Mouse (Mus musculus) hindbrain, embryonic 12.5 days (tissue): ENCODE measurements around the gene Ncf4. TPM values are rescaled to one million over a fixed set of nuclear protein-coding genes. Genes with fewer than 3 reads are reported as not detected.
"Not testable (repeated sequence)": the region's sequence is repeated elsewhere in the genome, so short reads cannot be mapped to it uniquely, and the experiment has no call there.

Experiments
- ATAC-seq: fragments of 200-750 bp; cut with Nextera tagmentation; 2 replicates; pipeline ENCODE4 v1.8.0; 2017; ENCODE audit warnings: moderate TSS enrichment; ENCODE audit not compliant: low FRiP score
- H3K27ac ChIP-seq: fragments of 300-500 bp; sonication (generic); 2 replicates; pipeline ENCODE4 v1.5.1; 2016; ENCODE audit warnings: mild to moderate bottlenecking
- H3K27me3 ChIP-seq: fragments of 300-500 bp; sonication (generic); 2 replicates; pipeline ENCODE4 v1.6.1; 2016; ENCODE audit warnings: mild to moderate bottlenecking
- H3K36me3 ChIP-seq: fragments of 300-500 bp; sonication (generic); 2 replicates; pipeline ENCODE4 v1.6.1; 2016; ENCODE audit warnings: mild to moderate bottlenecking
- H3K4me1 ChIP-seq: fragments of 300-500 bp; sonication (generic); 2 replicates; pipeline ENCODE4 v1.6.1; 2016
- H3K4me2 ChIP-seq: fragments of 300-500 bp; sonication (generic); replicated peaks from 2 replicates; pipeline ENCODE4 v1.6.1; 2016; ENCODE audit warnings: mild to moderate bottlenecking
- H3K4me3 ChIP-seq: fragments of 300-500 bp; sonication (generic); 2 replicates; pipeline ENCODE4 v1.5.1; 2016; ENCODE audit warnings: mild to moderate bottlenecking
- H3K9ac ChIP-seq: fragments of 300-500 bp; sonication (generic); 2 replicates; pipeline ENCODE4 v1.6.1; 2016; ENCODE audit warnings: mild to moderate bottlenecking, moderate library complexity
- H3K9me3 ChIP-seq: fragments of 300-500 bp; sonication (generic); replicated peaks from 2 replicates; pipeline ENCODE4 v1.6.1; 2016; ENCODE audit warnings: mild to moderate bottlenecking
- WGBS: fragments of 180-500 bp; shearing (Covaris S2); methylation state at CpG from one replicate; pipeline ENCODE4 v1.1.7; 2016; 5-methylcytosine and 5-hydroxymethylcytosine counted together
- polyA plus RNA-seq: library from polyadenylated mRNA; unstranded; fragments of >200 nt; fragmentation: Nextera tagmentation; extraction: Ambion mirVana; gene quantifications from 2 replicates; pipeline ENCODE4 v1.2.1, GENCODE M21; 2016

The Ncf4 gene
- polyA plus RNA-seq, 1 experiment from 2014 or later: 5.4 TPM

DNA sequence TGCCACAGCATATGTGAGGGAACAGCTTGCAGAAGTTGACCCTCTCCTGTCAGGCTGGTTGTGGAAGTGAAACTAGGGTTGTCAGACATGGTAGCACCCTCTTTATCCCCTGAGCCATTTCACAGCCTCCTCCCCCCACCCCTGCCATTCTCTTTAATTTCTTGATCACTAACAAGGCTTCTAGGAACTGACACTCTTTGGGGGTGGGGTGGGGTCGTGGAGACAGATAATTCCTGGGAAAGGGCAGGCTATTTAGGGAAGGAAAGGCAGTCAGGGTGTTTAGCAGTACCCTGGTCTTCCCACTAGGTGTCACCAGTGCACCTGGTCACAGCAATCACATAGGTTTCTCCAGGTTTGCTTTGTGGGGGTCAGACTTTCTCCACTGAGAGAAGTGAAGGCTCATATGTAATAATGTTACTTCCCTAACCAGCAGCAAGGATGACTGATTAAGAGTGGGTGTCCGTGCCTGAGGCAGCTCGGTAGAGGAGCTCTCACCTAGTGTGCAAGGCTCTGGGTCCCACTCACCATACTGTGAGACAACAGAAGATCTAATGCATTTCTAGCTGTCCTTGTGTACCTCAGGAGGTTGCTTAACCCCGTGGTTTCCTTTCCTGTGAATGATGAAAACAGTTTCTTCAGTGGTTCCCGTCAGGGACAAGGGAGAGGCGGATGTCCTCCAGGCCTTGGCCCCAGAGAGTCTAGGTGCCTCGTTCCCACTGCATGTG, 12.9 kb downstream of the Ncf4 start:
- H3K9ac ChIP-seq: no peak overlapping the region
- H3K27ac ChIP-seq: no peak overlapping the region
- no peak overlapping the region for H3K4me3 ChIP-seq
- WGBS: 43% methylated on average over 7 of the region's 7 CpGs
- H3K36me3 ChIP-seq: no peaks in the 10 kb centered on the region
- H3K27me3 ChIP-seq: peaks cover 11% of the 10 kb centered on the region
- ATAC-seq: no peak
- no peaks in the 10 kb centered on the region for H3K9me3 ChIP-seq
- no peak overlapping the region for H3K4me2 ChIP-seq
- H3K4me1 ChIP-seq: no peaks in the 10 kb centered on the region

GRCm38 (mm10) chr15:78258246-78258865, 13.8 kb downstream of the Ncf4 start:
- no peak for ATAC-seq

DNA sequence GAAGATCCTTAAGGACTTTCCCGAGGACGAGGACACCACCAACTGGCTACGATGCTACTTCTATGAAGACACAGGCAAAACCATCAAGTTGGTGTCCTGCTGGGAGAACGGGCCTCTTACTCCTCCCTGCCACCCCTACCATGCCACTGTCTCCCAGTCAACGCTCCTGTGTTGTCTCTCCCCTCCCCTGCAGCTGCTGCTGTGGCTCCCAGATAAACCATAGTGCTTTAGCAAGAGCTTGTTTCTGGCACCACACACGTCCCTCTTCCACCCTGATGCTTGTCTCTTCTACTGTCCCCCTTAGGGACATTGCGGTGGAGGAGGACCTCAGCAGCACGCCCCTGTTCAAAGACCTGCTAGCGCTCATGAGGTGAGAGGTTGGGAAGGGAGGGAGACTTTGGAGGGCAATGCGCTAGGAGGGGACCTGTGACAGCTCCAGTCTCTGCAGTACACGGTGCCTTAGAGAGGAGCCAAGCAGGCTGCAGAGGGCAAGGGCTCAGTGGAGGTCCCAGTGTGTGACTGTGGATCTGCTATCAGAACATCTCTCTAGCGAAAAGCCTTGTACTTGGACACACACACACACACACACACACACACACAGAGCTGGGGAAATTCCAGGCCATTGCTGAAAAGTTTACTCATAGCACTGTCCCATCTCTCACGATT, 16.2 kb downstream of the Ncf4 start:
- Histone ChIP-seq H3K27me3 (no peaks in the 10 kb centered on the region), H3K36me3 (no peaks in the 10 kb centered on the region), H3K4me2 (no peak overlapping the region), H3K27ac (no peak overlapping the region), H3K9me3 (no peaks in the 10 kb centered on the region), H3K4me3 (no peak overlapping the region), H3K4me1 (no peaks in the 10 kb centered on the region), H3K9ac (no peak overlapping the region)
- ATAC-seq: no peak
- 78% methylated on average over 13 of the region's 13 CpGs for WGBS

More at GRCm38 (mm10) chr15:78258246-78258865, 13.8 kb downstream of the Ncf4 start:
- no peaks in the 10 kb centered on the region for H3K9me3 ChIP-seq
- H3K4me3 ChIP-seq: no peak overlapping the region
- no peak overlapping the region for H3K4me2 ChIP-seq
- no peaks in the 10 kb centered on the region for H3K4me1 ChIP-seq
- peaks cover 8% of the 10 kb centered on the region for H3K27me3 ChIP-seq
- WGBS: 81% methylated on average over 10 of the region's 10 CpGs
- no peak overlapping the region for H3K27ac ChIP-seq
- H3K9ac ChIP-seq: no peak overlapping the region
- H3K36me3 ChIP-seq: no peaks in the 10 kb centered on the region

GRCm38 (mm10) chr15:78263286-78263685, 18.7 kb downstream of the Ncf4 start:
- 68% methylated on average over 3 of the region's 3 CpGs for WGBS
- Histone ChIP-seq H3K36me3 (no peaks in the 10 kb centered on the region), H3K9ac (no peak overlapping the region)

DNA sequence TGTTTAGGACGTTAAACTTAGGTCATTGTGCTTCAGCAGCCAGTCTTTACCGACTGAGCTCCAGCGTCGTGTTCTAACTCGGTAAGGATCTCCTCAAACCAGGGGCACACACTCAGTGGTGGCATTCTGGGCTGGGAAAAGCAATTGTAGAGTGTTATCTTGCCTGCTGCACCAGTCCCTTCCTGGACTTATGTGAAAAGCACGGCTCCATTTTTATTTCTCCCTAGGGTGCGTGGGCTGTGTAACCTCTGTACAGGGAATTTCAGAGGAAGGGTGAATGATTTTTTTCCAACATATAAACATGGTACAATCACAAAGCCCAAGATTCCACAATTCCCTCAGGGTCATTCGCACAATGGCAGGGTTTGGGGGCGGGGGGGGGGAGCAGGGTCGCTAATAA, 22.8 kb downstream of the Ncf4 start:
- WGBS: 81% methylated on average over 10 of the region's 10 CpGs
- Histone ChIP-seq H3K27ac (no peak overlapping the region), H3K4me2 (no peak overlapping the region), H3K36me3 (no peaks in the 10 kb centered on the region), H3K4me1 (no peaks in the 10 kb centered on the region), H3K9me3 (no peaks in the 10 kb centered on the region), H3K9ac (no peak overlapping the region), H3K4me3 (no peak overlapping the region), H3K27me3 (no peaks in the 10 kb centered on the region)
- ATAC-seq: no peak

More at GRCm38 (mm10) chr15:78263286-78263685, 18.7 kb downstream of the Ncf4 start:
- Histone ChIP-seq H3K4me2 (no peak overlapping the region), H3K9me3 (no peaks in the 10 kb centered on the region), H3K4me3 (no peak overlapping the region), H3K27me3 (no peaks in the 10 kb centered on the region), H3K27ac (no peak overlapping the region), H3K4me1 (no peaks in the 10 kb centered on the region)
- ATAC-seq: no peak

DNA sequence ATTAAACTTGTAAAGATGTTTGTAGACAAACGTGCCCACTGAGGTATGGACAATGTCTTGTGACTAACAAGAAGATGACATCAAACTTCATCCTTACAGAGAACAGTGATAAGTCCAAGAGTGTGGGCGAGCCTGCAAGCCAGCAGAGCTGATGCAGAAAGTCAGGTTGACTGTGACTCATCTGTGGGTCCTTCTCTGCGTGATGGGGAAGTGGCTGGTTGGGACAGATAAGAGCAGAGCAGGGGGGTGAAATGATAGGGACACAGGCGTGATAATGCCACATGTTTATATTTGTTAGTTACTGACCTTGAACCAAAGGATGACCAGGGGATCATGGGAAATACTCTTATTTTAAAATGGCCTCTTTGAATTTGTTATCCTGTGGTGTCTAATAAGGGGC, 23.3 kb downstream of the Ncf4 start:
- H3K27me3 ChIP-seq: no peaks in the 10 kb centered on the region
- H3K9me3 ChIP-seq: no peaks in the 10 kb centered on the region
- WGBS: 85% methylated on average over 4 of the region's 4 CpGs
- H3K27ac ChIP-seq: no peak overlapping the region
- no peak overlapping the region for H3K4me2 ChIP-seq
- no peak overlapping the region for H3K9ac ChIP-seq
- no peaks in the 10 kb centered on the region for H3K36me3 ChIP-seq
- H3K4me1 ChIP-seq: no peaks in the 10 kb centered on the region
- H3K4me3 ChIP-seq: no peak overlapping the region
- ATAC-seq: no peak

DNA sequence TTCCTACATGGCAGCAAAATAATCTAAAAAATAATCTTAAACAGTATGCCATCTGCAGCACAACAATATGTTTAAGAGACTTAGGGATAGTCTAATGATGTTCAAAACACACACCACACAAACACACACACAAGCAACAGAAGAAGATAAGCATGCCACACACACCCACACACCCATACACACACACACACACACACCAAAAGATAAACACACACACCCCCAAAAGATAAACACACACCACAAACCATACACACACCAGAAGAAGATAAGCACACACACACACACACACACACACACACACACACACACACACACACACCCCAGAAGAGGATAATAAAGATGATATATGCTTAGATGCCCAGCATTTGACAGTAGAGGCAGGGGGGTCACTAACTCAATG, 26.6 kb downstream of the Ncf4 start:
- Histone ChIP-seq H3K27ac (no peak overlapping the region), H3K27me3 (no peaks in the 10 kb centered on the region), H3K9ac (no peak overlapping the region), H3K4me3 (no peak overlapping the region), H3K36me3 (no peaks in the 10 kb centered on the region), H3K4me2 (no peak overlapping the region), H3K4me1 (no peaks in the 10 kb centered on the region), H3K9me3 (no peaks in the 10 kb centered on the region)
- no peak for ATAC-seq

DNA sequence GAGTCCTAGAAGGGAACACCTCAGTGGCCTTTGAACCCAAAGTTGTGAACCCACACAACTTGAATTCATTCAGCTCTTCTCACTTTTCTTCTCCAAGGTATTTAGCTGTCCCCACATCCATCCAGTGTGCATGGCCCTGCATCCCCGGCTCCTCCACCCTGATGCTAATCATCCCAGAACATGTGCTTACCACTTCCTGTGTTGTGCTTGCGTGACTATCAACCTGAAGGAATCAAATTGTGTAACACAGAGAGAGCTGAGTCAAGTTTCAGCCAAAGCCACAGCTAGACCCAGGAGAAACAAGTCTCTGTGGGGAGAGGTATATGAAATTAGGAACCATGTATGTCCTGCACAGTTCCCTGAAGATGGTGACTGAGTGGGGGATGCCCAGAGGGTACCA, 33.7 kb downstream of the Ncf4 start:
- Histone ChIP-seq H3K4me3 (no peak overlapping the region), H3K36me3 (no peaks in the 10 kb centered on the region), H3K9me3 (no peaks in the 10 kb centered on the region), H3K9ac (no peak overlapping the region), H3K4me2 (no peak overlapping the region), H3K27ac (no peak overlapping the region), H3K4me1 (no peaks in the 10 kb centered on the region), H3K27me3 (no peaks in the 10 kb centered on the region)
- ATAC-seq: no peak
- WGBS: 85% methylated on average over 2 of the region's 2 CpGs

- Histone ChIP-seq H3K4me1 (0 out of 2 replicates have a peak, but pooled peaks cover 2% of the 10 kb centered on the region), H3K4me3 (no peak overlapping the region), H3K27me3 (no peaks in the 10 kb centered on the region), H3K36me3 (no peaks in the 10 kb centered on the region), H3K27ac (no peak overlapping the region), H3K9ac (no peak overlapping the region), H3K4me2 (no peak overlapping the region), H3K9me3 (no peaks in the 10 kb centered on the region)
- 82% methylated on average over 5 of the region's 5 CpGs for WGBS
- no peak for ATAC-seq
Observed at GRCm38 (mm10) chr15:78287941-78288340, 43.3 kb downstream of the Ncf4 start.

DNA sequence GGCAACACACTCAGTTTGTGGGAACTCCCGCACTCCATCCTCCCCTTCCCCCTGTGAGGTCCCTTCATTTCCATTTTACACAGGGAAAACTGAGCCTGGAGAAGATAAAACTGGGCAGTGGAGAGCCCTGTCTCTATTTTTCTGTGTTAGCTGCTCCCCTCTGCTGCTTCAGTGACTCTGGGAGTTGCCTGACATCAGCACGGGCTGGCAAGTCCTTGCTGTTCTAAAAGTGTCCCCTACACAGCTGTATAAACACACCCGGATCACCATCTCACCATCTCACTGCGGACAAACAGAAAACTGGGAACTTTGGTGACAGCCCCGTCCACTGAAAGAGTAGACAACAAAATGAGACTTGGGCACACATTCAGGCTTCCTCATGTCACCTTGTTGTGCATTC, 45.2 kb downstream of the Ncf4 start:
- H3K9ac ChIP-seq, H3K4me2 ChIP-seq, H3K27me3 ChIP-seq, H3K27ac ChIP-seq, H3K4me1 ChIP-seq, ATAC-seq, H3K9me3 ChIP-seq, H3K4me3 ChIP-seq, H3K36me3 ChIP-seq: not testable (repeated sequence)
- 58% methylated on average over 5 of the region's 5 CpGs for WGBS

- H3K4me2 ChIP-seq, H3K9me3 ChIP-seq, H3K4me3 ChIP-seq, H3K4me1 ChIP-seq, H3K27me3 ChIP-seq, H3K9ac ChIP-seq, H3K36me3 ChIP-seq, H3K27ac ChIP-seq, ATAC-seq: not testable (repeated sequence)
- WGBS: 17% methylated on average over 2 of the region's 2 CpGs
Observed at GRCm38 (mm10) chr15:78293228-78293627, 48.6 kb downstream of the Ncf4 start.

GRCm38 (mm10) chr15:78293716-78294115, 49.1 kb downstream of the Ncf4 start:
- H3K4me1 ChIP-seq: 0 out of 2 replicates have a peak, but pooled peaks cover 3% of the 10 kb centered on the region
- H3K36me3 ChIP-seq: no peaks in the 10 kb centered on the region
- H3K4me2 ChIP-seq: no peak overlapping the region
- H3K27ac ChIP-seq: no peak overlapping the region
- no peak overlapping the region for H3K9ac ChIP-seq
- H3K4me3 ChIP-seq: no peak overlapping the region
- 76% methylated on average over 4 of the region's 4 CpGs for WGBS
- no peaks in the 10 kb centered on the region for H3K9me3 ChIP-seq
- ATAC-seq: no peak
- no peaks in the 10 kb centered on the region for H3K27me3 ChIP-seq
